Mouse (Mus musculus) limb, embryonic 10.5 days (tissue): Measurements from ENCODE around the gene Tada3. TPM values are rescaled to one million over a fixed set of nuclear protein-coding genes. Genes with fewer than 3 reads are reported as not detected.

Experiments used
- DNase-seq: peaks from one replicate; pipeline ENCODE4 v3.0.0-alpha.2; 2017; ENCODE audit warnings: low spot score
- H3K27ac ChIP-seq: fragments of 300-500 bp; sonication (generic); 2 replicates; pipeline ENCODE4 v1.5.1; 2016; ENCODE audit warnings: mild to moderate bottlenecking
- H3K27me3 ChIP-seq: fragments of 300-500 bp; sonication (generic); 2 replicates; pipeline ENCODE4 v1.6.1; 2016; ENCODE audit warnings: low read depth, mild to moderate bottlenecking; ENCODE audit not compliant: poor library complexity, severe bottlenecking
- H3K36me3 ChIP-seq: fragments of 300-500 bp; sonication (generic); 2 replicates; pipeline ENCODE4 v1.6.1; 2016; ENCODE audit warnings: mild to moderate bottlenecking, moderate library complexity
- H3K4me1 ChIP-seq: fragments of 300-500 bp; sonication (generic); 2 replicates; pipeline ENCODE4 v1.6.1; 2016
- H3K4me3 ChIP-seq: fragments of 300-500 bp; sonication (generic); 2 replicates; pipeline ENCODE4 v1.5.1; 2016; ENCODE audit warnings: mild to moderate bottlenecking, moderate library complexity
- H3K9me3 ChIP-seq: fragments of 300-500 bp; sonication (generic); replicated peaks from 2 replicates; pipeline ENCODE4 v1.6.1; 2016; ENCODE audit warnings: mild to moderate bottlenecking
- WGBS: fragments of 180-500 bp; shearing (Covaris S2); methylation state at CpG from one replicate; pipeline ENCODE4 v1.1.7; 2016; 5-methylcytosine and 5-hydroxymethylcytosine counted together
- polyA plus RNA-seq: library from polyadenylated mRNA; unstranded; fragments of >200 nt; fragmentation: Nextera tagmentation; extraction: Ambion mirVana; gene quantifications from 2 replicates; pipeline ENCODE4 v1.2.1, GENCODE M21; 2016

Tada3 gene
- polyA plus RNA-seq, 1 experiment from 2014 or later, result 53.4 TPM

DNA sequence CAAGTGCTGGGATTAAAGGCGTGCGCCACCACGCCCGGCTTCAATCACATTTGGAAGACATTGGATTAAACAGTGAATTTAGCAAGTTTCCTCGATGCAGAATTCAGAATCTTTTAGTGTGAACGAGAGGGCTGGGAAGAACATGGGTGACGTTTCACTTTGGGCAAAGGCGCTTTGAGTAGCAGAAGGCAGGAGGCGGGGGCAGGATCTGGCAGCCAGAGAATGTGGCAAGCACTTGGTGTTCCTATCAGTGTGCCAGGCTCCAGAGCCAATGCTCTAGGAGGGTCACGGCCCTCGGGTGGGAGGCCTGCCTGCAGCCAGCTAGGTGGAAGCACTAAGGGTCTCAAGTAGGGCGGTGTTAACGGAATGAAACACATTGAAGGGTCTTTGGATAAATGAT, 24.4 kb upstream of the Tada3 start:
- Histone ChIP-seq H3K4me1 (no peaks in the 10 kb centered on the region), H3K27me3 (no peaks in the 10 kb centered on the region), H3K36me3 (peaks cover 14% of the 10 kb centered on the region; the same call in 1 of the 2 replicates), H3K27ac (no peak overlapping the region), H3K9me3 (no peaks in the 10 kb centered on the region), H3K4me3 (no peak overlapping the region)
- DNase-seq, result no peak
- WGBS, result 91% methylated on average over 13 of the region's 13 CpGs

DNA sequence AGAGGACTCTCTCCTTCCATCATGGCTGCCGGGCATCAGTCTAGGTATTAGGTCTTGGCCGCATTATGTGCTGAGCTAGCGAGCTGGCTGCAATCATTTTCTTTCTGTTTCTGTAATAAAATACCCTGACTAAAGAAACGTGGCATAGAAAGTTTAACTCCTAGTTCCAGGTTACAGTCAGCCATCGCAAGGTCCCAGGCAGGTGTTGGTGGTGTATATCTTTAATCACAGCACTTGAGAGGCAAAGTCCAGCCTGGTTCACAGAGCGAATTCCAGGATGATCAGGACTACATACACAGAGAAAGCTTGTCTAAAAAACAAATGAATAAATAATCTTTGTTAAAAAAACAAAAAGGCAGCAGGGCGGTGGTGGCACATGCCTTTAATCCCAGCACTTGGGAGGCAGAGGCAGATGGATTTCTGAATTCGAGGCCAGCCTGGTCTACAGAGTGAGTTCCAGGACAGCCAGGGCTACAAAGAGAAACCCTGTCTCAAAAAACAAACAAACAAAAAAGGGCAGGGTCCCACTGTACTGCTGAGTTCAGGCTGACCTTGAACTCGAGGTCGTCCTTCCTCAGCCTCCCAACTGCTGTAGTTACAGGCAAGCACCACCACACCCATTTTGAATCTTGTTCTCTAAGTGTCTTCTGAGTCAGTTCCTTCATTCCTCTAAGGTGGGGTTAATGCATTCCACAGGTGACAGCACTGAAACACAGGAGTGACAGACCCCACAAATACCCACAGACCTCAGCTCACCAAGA, 18.8 kb upstream of the Tada3 start:
- no peak overlapping the region for H3K27ac ChIP-seq
- H3K27me3 ChIP-seq, result no peaks in the 10 kb centered on the region
- no peak overlapping the region for H3K4me3 ChIP-seq
- no peaks in the 10 kb centered on the region for H3K9me3 ChIP-seq
- 84% methylated on average over 10 of the region's 10 CpGs for WGBS
- peaks cover 18% of the 10 kb centered on the region for H3K36me3 ChIP-seq
- peaks cover 23% of the 10 kb centered on the region for H3K4me1 ChIP-seq
- DNase-seq, result no peak

DNA sequence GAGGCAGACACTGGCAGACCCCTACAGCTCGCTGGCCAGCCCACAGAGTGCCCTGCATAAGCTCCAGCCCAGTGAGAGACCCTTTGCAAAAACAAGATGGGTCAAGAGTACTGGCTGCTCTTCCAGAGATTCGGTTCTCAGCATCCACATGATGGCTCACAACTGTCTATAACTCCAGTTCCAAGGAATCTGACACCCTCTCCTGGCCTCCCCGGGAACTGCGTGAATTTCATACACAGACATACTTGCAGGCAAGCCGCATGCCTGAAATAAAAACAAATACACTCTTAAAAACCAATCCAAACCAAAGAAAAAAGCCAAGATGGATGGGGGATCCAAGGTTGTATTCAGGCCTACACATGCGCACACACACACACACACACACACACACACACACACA, 17.8 kb upstream of the Tada3 start:
- Histone ChIP-seq H3K27ac (no peak overlapping the region), H3K27me3 (no peaks in the 10 kb centered on the region), H3K9me3 (no peaks in the 10 kb centered on the region), H3K36me3 (peaks cover 22% of the 10 kb centered on the region), H3K4me1 (peaks cover 23% of the 10 kb centered on the region), H3K4me3 (no peak overlapping the region)
- no peak for DNase-seq
- 88% methylated on average over 6 of the region's 6 CpGs for WGBS

GRCm38 (mm10) chr6:113394811-113395210, 17.1 kb upstream of the Tada3 start:
- H3K4me1 ChIP-seq, result peaks cover 23% of the 10 kb centered on the region
- no peak for DNase-seq
- H3K4me3 ChIP-seq, result no peak overlapping the region
- 93% methylated on average over 11 of the region's 11 CpGs for WGBS
- no peaks in the 10 kb centered on the region for H3K27me3 ChIP-seq
- H3K36me3 ChIP-seq, result peaks cover 25% of the 10 kb centered on the region
- H3K27ac ChIP-seq, result no peak overlapping the region
- H3K9me3 ChIP-seq, result no peaks in the 10 kb centered on the region

- Histone ChIP-seq H3K9me3 (no peaks in the 10 kb centered on the region), H3K36me3 (peaks cover 34% of the 10 kb centered on the region), H3K27me3 (no peaks in the 10 kb centered on the region), H3K27ac (no peak overlapping the region), H3K4me1 (peaks cover 23% of the 10 kb centered on the region), H3K4me3 (no peak overlapping the region)
- 90% methylated on average over 6 of the region's 6 CpGs for WGBS
- DNase-seq, result no peak
Measured at GRCm38 (mm10) chr6:113393951-113394350, 16.3 kb upstream of the Tada3 start.

DNA sequence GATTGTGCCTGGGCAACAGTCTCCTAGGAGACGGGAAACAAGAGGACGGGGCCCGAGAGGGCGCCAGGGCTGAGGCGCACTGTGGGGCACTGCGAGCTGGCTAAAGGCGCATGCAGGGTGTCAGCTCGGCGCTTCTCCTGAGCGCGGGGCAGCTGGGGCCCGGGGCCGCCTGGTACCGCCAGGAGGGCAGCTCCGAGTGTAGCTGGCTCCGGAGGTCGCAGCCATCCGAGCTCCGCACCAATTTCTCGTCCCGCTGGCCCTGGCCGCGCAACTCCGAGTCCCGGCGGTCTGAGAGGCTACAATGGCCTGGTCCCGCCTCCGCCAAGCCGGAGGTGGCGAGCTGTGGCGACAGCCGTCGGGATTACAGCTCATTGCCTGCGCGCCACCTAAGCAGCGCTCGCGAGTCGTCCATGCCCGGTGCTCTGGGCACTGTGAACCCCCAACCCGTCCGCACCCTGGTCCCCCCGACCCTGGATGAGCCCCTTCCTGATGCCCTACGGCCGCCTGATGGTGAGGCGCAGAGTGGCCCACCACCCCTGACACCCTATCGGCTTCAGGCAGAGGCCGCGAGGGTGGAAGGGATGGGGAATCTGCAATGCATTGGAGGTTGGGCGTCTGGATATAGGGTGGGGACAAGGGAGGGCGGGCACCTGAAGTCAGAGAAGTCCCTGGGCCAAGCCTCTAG, 14.8 kb upstream of the Tada3 start:
- Histone ChIP-seq H3K27me3 (no peaks in the 10 kb centered on the region), H3K27ac (peak overlapping the region; percentile 82), H3K4me1 (peaks cover 23% of the 10 kb centered on the region), H3K36me3 (peaks cover 44% of the 10 kb centered on the region), H3K9me3 (no peaks in the 10 kb centered on the region), H3K4me3 (peak overlapping the region; percentile 64)
- peak; percentile 77 for DNase-seq
- under 1% methylated on average over 51 of the region's 51 CpGs for WGBS

GRCm38 (mm10) chr6:113392015-113392386, 14.3 kb upstream of the Tada3 start:
- Histone ChIP-seq H3K27me3 (no peaks in the 10 kb centered on the region), H3K27ac (peak overlapping the region; percentile 82), H3K4me3 (peak overlapping the region; percentile 64), H3K9me3 (no peaks in the 10 kb centered on the region), H3K4me1 (peaks cover 23% of the 10 kb centered on the region), H3K36me3 (peaks cover 49% of the 10 kb centered on the region)
- DNase-seq, result no peak
- WGBS, result 34% methylated on average over 10 of the region's 10 CpGs

DNA sequence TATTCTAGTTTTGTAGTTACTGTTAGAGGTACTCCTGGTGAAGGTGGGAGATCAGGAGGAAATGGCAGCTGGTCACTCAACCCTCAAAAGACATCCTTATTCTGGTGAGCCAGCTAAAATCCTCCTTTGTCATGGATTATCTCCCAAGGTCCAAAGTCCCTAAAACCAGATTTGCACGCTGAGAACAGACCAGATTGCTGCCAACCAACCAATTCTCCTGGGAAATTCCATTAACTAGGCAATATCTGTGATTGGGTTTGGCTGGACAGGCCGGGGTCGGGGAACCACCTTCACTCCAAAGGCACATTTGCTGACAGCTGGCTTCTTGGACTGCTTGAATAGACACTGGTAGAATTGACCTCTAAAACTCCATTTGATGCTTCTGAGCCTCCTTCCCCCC, 13.0 kb upstream of the Tada3 start:
- Histone ChIP-seq H3K9me3 (no peaks in the 10 kb centered on the region), H3K4me1 (peaks cover 23% of the 10 kb centered on the region), H3K4me3 (no peak overlapping the region), H3K27me3 (no peaks in the 10 kb centered on the region), H3K27ac (no peak overlapping the region), H3K36me3 (peaks cover 62% of the 10 kb centered on the region)
- 94% methylated on average over 3 of the region's 3 CpGs for WGBS
- DNase-seq, result no peak

- Histone ChIP-seq H3K36me3 (peaks cover 72% of the 10 kb centered on the region), H3K4me1 (peaks cover 22% of the 10 kb centered on the region), H3K9me3 (no peaks in the 10 kb centered on the region), H3K27me3 (no peaks in the 10 kb centered on the region), H3K4me3 (no peak within 1 kb of the TSS), H3K27ac (no peak within 1 kb of the TSS)
- 85% methylated on average over 8 of the region's 8 CpGs for WGBS
- DNase-seq, result no peak
Measured at GRCm38 (mm10) chr6:113388960-113389359, 11.3 kb upstream of the Tada3 start, which contains the start of gene Ttll3. Gene Ttll3 (plus strand): TSS chr6:113389260.

DNA sequence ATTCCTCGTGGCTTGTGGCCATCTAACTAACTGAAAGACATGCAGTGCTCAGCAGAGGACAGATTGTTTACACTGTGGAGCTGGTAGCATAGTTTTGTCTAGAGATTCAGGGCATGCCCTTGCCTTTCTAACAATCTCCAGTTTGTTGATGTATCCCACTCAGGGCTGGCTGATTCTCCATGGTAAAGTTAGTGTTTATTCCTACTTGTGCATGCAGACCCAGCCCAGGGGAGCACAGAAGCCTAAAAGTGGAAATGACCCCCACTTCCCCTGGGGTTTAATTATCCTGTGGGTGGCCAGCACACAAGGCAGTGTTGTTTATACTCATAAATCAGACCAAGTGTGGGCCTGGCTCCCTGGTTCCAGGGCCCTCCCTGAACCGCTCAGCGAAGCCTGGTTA, 8.3 kb upstream of the Tada3 start:
- H3K4me1 ChIP-seq, result no peaks in the 10 kb centered on the region

DNA sequence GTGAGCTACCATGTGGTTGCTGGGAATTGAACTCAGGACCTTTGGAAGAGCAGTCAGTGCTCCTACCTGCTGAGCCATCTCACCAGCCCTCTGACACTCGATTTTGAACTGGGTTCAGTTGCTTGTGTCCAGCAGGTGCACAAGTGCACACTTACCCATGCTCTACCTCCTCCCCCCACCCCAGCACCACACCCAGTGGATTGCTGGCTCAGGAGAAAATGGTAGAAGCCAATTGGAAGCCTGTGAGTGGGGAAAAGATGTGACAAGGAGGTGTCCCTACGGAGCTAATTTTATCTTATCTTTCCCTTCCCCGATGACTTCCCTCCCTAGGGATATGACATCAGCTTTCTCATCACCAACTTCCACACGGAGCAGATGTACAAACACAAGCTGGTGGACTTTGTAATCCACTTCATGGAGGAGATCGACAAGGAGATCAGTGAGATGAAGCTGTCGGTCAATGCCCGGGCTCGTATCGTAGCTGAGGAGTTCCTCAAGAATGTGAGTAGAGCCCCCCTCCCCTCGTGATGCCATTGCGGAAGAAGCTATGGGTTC, 7.6 kb upstream of the Tada3 start:
- Histone ChIP-seq H3K4me3 (no peak overlapping the region), H3K27me3 (no peaks in the 10 kb centered on the region), H3K27ac (no peak overlapping the region), H3K9me3 (no peaks in the 10 kb centered on the region), H3K4me1 (no peaks in the 10 kb centered on the region), H3K36me3 (peaks cover 100% of the 10 kb centered on the region)
- 92% methylated on average over 11 of the region's 11 CpGs for WGBS
- no peak for DNase-seq

More for the DNA sequence above, 8.3 kb upstream of the Tada3 start:
- 68% methylated on average over 3 of the region's 3 CpGs for WGBS
- no peaks in the 10 kb centered on the region for H3K9me3 ChIP-seq
- peaks cover 100% of the 10 kb centered on the region for H3K36me3 ChIP-seq
- H3K27ac ChIP-seq, result no peak overlapping the region
- DNase-seq, result no peak
- H3K4me3 ChIP-seq, result no peak overlapping the region
- H3K27me3 ChIP-seq, result no peaks in the 10 kb centered on the region

DNA sequence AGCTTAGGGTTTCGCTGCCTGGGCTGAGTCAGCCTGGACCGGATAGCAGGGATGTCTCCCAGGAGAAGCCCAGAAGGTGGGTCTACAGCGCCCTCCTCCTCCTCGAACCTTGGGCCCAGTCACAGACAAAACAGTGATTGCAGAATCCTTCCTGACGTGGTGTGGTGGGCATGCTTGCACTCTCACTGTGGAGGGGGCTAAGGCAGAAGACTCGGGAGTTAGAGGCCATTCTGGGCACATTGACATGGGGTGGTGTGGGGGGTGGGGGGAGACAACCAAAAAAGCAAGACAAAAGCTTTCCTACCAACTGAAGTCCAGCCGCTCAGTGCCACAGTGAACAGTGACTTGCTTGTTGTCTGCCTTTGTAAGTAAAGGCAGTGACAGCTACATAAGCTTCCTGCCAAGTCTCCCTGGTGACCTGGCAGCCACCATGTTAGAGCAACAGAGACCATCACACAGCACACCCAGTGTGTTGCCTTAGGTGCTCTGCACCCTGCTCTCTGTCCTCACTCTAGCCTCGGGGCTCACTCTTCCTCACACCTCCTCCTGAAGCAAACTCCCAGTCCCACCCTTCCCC, 6.8 kb upstream of the Tada3 start:
- peaks cover 96% of the 10 kb centered on the region for H3K36me3 ChIP-seq
- H3K4me3 ChIP-seq, result no peak overlapping the region
- WGBS, result 92% methylated on average over 8 of the region's 8 CpGs
- H3K27ac ChIP-seq, result no peak overlapping the region
- no peaks in the 10 kb centered on the region for H3K27me3 ChIP-seq
- no peak for DNase-seq
- H3K9me3 ChIP-seq, result no peaks in the 10 kb centered on the region
- peaks cover under 1% of the 10 kb centered on the region for H3K4me1 ChIP-seq

GRCm38 (mm10) chr6:113380480-113380879, 2.8 kb upstream of the Tada3 start:
- Histone ChIP-seq H3K4me1 (peaks cover 19% of the 10 kb centered on the region), H3K36me3 (peaks cover 62% of the 10 kb centered on the region), H3K27ac (no peak overlapping the region), H3K9me3 (no peaks in the 10 kb centered on the region), H3K27me3 (no peaks in the 10 kb centered on the region), H3K4me3 (no peak overlapping the region)
- DNase-seq, result no peak
- WGBS, result 93% methylated on average over 11 of the region's 11 CpGs
